Mouse (Mus musculus) thymus, postnatal 14 days (tissue): ENCODE data around the gene Whamm.

Source experiments
- DNase-seq: peaks from one replicate; pipeline ENCODE4 v3.0.0; 2021

Whamm gene

DNA sequence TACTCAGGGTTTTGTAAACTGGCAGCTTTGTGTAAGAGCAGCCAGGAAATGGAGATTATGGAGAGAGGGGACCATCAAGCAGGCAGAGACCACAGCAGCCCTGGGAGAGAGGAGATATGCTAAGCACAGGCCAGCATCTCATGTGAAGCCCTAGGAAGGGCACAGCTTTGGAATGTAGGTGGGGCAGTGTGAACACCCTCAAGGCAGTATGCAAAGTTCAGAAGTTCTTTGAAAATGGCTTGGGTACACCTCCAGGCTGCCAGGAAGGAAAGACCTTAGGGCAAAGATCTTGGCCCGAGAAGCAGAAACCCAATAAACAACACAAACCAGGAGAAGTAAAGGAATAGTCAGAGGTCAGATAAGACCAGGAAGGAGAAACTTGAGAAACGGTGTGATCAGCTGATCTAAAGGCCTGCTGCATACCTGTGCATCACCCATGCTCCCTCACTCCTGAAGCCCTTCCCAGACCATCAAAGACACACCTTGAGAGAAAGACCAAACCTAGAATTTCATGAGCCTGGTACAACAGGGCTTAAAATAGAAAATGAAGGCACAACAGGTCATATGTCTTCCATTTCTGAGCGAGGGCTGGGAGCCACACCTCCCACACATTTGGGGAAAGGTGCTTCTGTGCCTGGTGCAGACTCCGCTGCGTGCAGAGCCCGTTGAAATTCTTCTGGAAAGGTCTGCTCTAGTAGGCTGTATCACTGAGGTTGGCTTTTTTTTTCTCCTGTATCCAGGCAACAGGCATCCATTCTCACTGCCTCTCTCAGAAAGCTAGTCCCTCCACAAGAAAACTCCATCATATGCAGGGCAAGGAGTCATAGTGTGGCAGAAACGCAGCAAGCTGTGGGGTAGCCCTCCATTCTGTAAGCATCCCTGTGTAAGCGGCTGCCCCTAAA lies 28.6 kb downstream of the Whamm start:
- no peak for DNase-seq

GRCm38 (mm10) chr7:81604991-81605390 lies 33.9 kb downstream of the Whamm start:
- no peak for DNase-seq

DNA sequence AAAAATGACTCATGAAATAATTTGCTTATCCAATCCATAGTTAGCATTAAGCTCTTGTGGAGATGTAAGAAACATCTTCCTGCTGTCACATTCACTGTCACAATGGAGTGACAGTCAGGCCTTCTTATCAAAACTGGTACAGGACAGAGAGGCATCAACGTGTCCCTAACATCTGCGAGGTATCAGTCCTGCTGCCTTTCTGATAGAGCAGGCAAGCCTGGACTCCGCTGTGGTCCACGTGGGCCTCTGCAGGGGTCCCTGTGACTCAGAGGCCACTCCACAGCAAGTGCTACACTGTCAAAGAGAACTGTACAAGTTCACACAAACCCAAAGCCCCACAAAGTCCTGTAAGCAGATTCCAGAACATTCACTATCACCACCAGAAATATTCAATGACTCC lies 34.4 kb downstream of the Whamm start:
- DNase-seq, result no peak

DNA sequence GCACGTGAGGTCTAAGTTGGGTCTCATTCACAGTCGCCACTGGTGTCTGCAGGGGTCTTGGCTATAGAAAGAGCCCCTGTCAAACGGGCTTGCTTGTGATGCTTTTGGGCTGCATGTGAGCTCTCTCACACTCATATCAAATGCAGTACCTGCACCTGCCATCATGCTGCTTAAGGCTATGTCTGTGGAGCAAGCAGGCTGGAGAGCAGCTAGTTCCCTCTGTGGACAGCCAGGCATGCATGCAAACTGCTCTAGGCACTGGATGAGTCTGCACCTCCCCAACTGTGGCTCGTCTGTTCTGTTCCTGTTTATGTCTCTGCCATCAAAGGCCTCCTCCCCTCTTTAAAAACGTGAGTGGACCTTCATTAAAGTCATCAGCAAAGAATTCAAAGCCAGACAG lies 35.4 kb downstream of the Whamm start:
- no peak for DNase-seq

DNA sequence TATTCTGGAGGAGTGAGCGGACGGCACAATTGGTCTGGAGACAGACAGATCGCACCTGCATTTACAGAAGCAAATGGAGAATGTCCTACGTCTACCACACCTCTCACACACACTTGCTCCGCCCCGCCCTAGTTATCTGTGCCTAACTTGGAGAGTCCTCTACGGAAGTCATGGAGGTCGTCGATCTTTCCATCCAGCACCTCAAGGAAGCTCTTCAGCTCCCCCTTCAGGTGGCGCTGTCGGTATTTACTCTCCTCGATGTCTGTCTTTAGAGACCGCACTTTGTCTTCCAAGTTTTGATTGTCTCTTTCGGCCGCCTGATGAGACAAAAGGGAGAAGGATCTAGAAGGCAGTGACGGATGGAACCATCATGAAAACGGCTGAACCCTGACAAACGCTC lies 39.1 kb downstream of the Whamm start:
- peak; percentile 42 for DNase-seq

DNA sequence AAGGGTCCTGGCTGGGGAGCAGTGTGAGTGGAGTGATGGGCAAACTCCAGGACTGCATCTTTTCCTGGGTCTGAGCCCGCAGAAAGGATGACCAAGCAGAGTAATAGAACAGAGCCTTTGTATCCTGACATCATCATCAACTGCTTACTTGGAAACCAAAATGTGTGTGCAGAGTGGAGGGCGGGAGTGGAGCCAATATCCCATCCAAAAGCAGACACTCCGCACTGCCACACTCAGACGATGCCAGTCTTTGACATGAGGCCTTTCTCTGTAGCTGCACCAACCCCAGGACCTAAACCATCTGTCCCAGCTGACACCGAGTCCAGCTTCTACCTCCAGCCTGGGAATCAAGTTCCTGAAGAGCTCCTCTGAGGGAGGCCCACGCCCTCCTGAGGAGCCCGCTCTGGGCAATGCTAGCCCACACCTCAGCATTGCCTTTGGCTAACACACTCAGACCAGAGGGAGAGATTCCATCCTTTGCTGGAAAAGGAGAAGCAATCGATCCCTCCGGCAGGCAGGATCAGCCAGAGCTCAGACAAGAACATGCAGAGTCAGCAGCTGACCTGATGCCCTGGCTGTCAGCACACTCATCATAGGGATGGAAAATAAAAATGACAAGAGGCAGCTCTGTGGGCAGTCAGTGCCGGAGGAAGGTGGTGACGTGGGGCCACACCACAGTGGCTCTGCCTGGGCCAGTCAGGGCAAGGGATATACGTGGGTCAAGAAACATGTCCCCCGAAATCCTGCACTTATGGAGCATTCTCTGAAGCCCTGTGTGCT lies 42.0 kb downstream of the Whamm start:
- DNase-seq, result no peak

DNA sequence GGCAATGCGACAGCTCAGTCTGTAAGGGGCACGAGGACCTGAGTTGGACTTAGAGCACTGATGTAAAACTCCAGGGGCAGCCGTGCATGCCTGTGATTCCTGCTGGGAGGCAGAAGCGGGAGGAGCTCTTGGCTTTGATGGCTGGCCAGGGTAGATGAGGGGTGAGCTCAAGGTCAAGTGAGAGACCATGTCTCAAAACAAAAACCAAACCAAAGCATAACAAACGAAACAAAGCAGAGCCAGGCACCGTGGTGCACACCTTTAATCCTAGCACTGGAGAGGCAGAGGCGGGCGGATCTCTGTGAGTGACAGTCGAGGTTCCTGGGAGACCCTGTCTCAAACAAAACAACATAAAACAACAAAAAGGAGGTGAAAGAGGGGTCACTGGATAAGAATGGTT lies 44.0 kb downstream of the Whamm start:
- DNase-seq, result no peak

GRCm38 (mm10) chr7:81622793-81623192 lies 51.7 kb downstream of the Whamm start:
- DNase-seq, result no peak

DNA sequence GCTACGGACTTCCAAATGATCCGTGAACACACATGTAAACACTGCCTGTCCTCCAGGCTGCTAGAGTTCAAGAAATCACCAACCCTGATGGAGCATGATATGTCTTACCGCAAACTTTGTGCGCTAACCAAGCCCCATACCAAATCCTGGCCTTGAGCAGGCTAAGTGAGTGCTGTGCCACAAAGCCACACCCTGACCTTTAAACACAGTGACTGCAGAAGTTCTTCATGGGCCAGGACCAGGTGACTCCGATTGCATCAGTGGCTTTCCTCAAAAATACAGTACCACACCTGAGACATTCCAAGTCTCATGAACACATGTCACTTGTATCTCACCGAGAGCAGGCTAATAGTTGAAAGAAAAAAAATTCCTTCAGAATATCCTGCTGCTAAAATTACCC lies 52.7 kb downstream of the Whamm start:
- no peak for DNase-seq

DNA sequence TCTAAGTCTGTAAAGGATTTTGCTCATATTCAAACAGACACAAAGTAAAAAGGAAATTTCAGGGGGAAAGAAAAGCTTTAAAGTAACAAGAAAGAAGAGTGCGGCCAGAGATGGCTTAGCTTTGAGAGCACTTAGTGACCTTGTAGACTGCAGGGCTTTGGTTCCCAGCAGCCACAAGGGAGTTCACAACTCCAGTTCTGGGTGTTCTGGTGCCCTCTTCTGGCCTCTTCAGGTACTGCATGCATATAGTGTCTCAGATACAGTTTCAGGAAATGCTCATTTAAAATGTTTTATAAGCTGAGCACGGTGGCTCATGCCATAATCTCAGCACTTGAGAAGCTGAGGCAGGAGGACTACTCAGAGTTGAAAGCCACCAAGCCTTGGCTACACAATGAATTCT lies 55.4 kb downstream of the Whamm start:
- DNase-seq, result peak; percentile 50

DNA sequence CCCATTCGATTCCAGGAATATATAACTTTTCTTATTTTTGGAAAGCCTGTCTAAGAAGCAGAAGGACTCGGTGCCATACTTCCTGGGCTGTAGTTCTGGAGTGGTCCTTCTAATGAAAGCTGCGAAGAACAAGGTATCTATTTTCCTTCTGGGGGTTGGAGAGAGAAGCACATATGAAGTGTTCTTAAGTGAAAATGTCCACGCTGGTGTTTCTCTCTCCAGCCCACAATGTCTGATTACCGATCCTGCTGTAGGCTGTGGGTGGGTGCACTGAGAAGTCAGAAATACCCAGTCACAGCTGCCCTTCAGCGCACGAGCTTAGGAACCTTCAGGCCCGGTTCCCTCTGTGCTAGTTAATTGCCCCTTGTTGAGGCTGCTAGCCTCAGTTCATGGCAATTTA lies 60.2 kb downstream of the Whamm start:
- no peak for DNase-seq

DNA sequence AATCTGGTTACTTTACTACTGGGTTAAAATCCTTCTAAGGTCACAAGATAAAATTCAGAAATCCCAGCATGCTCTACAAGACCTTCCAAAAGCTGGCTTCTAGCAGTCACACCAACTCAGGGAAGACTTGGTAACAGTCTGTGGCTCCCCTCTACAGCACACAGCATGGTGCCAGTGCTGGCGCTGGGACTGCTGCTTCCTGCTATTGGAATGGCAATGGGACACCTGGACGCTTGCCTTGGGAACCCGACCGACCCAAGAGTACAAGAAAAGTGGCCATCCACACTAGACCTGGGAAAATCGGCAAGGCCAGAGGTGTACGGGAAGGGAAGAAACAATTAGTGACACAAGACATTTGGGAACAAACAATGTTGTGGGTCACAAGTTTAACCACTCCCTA lies 61.5 kb downstream of the Whamm start:
- DNase-seq, result no peak

- no peak for DNase-seq
Observed at GRCm38 (mm10) chr7:81641101-81641500, 70.0 kb downstream of the Whamm start.

GRCm38 (mm10) chr7:81644551-81645235 lies 73.6 kb downstream of the Whamm start:
- DNase-seq, result no peak
